Mouse (Mus musculus): ENCODE data around the gene Olfr461. TPM values are rescaled to one million over a fixed set of nuclear protein-coding genes. Genes with fewer than 3 reads are reported as not detected.

The Olfr461 gene
- polyA plus RNA-seq, 1 experiment, result not detected

DNA sequence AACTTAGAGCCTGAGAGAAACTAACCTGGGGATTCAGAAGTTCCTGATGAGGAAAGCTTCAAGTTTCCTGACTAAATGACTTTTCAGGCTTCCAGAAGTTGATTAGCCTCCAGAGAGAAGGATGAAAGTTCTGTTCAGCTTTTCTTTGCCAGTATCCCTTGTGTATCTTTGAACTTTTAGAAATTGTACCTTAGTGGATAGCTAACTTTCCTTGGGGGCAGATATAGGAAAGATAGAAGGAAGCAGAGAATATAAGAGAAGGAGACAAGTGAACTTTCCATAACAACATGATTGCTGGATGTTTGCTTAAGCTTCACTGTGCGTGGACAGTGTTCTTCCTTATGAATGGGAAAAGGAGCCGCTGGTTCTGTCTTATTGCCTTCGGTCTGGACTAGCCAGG is 14.3 kb upstream of the Olfr461 start, which contains the start of gene Olfr460:
Gene Olfr460, plus strand, starts transcription at position 301 of the 400 bp plus-strand sequence.
- no peaks in the 10 kb centered on the region for H3K27me3 ChIP-seq (ENCODE audit: control insufficient read depth, insufficient read depth, low read length)
- TF ChIP-seq CTCF (IDR thresholded peaks at IDR 0.05; ENCODE audit: borderline replicate concordance, insufficient read depth, low read depth, low read length) (no peak), POLR2A (IDR thresholded peaks at IDR 0.05; ENCODE audit: borderline replicate concordance, insufficient read depth, low read length) (no peak)
- no peaks in the 10 kb centered on the region for H3K4me1 ChIP-seq (ENCODE audit: control insufficient read depth, insufficient read depth, low read length)
- no peak for DNase-seq
- H3K27ac ChIP-seq (ENCODE audit: insufficient read depth, low read length), result no peak within 1 kb of the TSS
- 94% methylated on average over 3 of the region's 3 CpGs for WGBS
- no peak within 1 kb of the TSS for H3K4me3 ChIP-seq (replicated peaks; ENCODE audit: insufficient read depth, low read depth, low read length)

DNA sequence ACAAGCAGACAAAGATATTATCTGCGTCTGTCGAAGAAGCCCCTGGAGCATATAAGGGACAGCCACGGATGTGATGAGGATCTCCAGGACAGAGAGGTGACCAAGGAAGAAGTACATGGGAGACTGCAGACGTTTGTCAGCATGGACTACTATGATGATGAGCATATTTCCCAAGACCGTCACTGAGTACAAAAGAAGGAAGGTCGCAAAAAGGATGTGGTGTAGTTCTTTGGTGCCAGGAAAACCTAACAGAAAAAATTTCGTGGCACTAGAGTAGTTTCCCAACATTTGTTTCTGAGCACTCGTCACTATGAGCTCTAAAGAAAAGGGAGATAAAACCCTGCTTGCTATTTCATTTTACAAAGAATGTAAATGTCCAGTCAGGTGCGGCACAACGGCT is 10.2 kb downstream of the Olfr461 start:
- 79% methylated on average over 10 of the region's 10 CpGs for WGBS
- no peak overlapping the region for H3K27ac ChIP-seq (ENCODE audit: insufficient read depth, low read length)
- no peaks in the 10 kb centered on the region for H3K27me3 ChIP-seq (ENCODE audit: control insufficient read depth, insufficient read depth, low read length)
- TF ChIP-seq POLR2A (IDR thresholded peaks at IDR 0.05; ENCODE audit: borderline replicate concordance, insufficient read depth, low read length), result no peak
- no peak for TF ChIP-seq CTCF (IDR thresholded peaks at IDR 0.05; ENCODE audit: borderline replicate concordance, insufficient read depth, low read depth, low read length)
- H3K4me1 ChIP-seq (ENCODE audit: control insufficient read depth, insufficient read depth, low read length), result no peaks in the 10 kb centered on the region
- DNase-seq, result no peak
- H3K4me3 ChIP-seq (replicated peaks; ENCODE audit: insufficient read depth, low read depth, low read length), result no peak overlapping the region

DNA sequence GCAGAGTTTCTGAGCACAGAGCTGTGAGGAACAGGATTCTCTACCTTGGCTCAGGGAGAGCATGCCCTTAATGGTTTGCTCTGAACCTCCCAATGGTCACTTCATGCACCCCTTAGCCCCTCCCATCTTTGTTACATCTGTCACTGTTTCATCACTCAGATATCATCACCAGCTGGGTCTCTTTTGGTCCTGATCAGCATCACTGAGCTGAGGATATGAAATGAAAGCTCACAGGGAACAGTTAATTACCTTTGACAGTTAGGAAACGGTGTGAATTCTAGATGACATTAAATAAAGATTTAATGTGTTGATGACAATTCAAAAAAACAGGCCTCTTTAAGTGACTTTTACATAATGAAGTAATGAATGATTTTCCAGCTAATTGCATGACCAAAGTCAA is 35.4 kb downstream of the Olfr461 start, which contains the start of gene Prss37:
Gene Prss37, minus strand, starts transcription at position 101 of the 400 bp plus-strand sequence.
- DNase-seq, result no peak
- no peak within 1 kb of the TSS for H3K4me3 ChIP-seq (replicated peaks; ENCODE audit: insufficient read depth, low read depth, low read length)
- H3K27ac ChIP-seq (ENCODE audit: insufficient read depth, low read length), result no peak within 1 kb of the TSS
- H3K4me1 ChIP-seq (ENCODE audit: control insufficient read depth, insufficient read depth, low read length), result no peaks in the 10 kb centered on the region
- no peak for TF ChIP-seq POLR2A (IDR thresholded peaks at IDR 0.05; ENCODE audit: borderline replicate concordance, insufficient read depth, low read length)
- no peak for TF ChIP-seq CTCF (IDR thresholded peaks at IDR 0.05; ENCODE audit: borderline replicate concordance, insufficient read depth, low read depth, low read length)
- no peaks in the 10 kb centered on the region for H3K27me3 ChIP-seq (ENCODE audit: control insufficient read depth, insufficient read depth, low read length)
- 61% methylated on average over 1 of the region's 1 CpGs for WGBS

DNA sequence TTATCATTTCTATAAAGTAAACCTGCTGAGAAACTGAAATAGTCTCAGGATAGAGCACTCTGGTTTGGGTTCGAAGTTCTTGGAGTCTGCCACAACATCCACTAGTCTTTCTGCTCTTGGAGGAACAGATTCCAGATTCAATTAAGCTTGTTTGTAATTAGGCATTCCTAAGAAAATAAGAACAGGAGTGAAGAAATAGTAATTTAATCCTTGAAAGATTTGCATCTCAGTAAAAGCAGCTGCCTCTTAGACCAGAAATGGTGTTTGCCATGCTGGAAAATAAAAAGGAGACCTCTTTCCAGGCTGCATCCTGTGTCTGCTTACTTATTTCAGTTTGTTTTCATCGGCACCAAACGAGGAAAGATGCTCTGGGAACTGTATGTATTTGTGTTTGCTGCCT is 61.6 kb downstream of the Olfr461 start, which contains the start of gene Tas2r108:
Gene Tas2r108, plus strand, starts transcription at position 301 of the 400 bp plus-strand sequence.
- no peak for DNase-seq
- Histone ChIP-seq H3K27ac (ENCODE audit: insufficient read depth, low read length) (no peak within 1 kb of the TSS), H3K4me3 (replicated peaks; ENCODE audit: insufficient read depth, low read depth, low read length) (no peak within 1 kb of the TSS), H3K4me1 (ENCODE audit: control insufficient read depth, insufficient read depth, low read length) (no peaks in the 10 kb centered on the region), H3K27me3 (ENCODE audit: control insufficient read depth, insufficient read depth, low read length) (no peaks in the 10 kb centered on the region)
- 93% methylated on average over 3 of the region's 3 CpGs for WGBS
- TF ChIP-seq POLR2A (IDR thresholded peaks at IDR 0.05; ENCODE audit: borderline replicate concordance, insufficient read depth, low read length), result no peak
- no peak for TF ChIP-seq CTCF (IDR thresholded peaks at IDR 0.05; ENCODE audit: borderline replicate concordance, insufficient read depth, low read depth, low read length)

Other genes starting within 250 kb of the Olfr461 start
- gene Agk, start 229.9 kb downstream of the Olfr461 start, polyA plus RNA-seq (2012; rRNA removed), result 34.8 and 40.9 TPM in 2 replicates
- 64.6 and 67.0 TPM in 2 replicates for gene E330009J07Rik, start 118.9 kb downstream of the Olfr461 start, polyA plus RNA-seq (2012; rRNA removed)
- gene Wee2, start 116.0 kb downstream of the Olfr461 start, polyA plus RNA-seq (2012; rRNA removed), result 0.28 and 0.41 TPM in 2 replicates
- 44.5 and 47.0 TPM in 2 replicates for gene Ssbp1, start 83.7 kb downstream of the Olfr461 start, polyA plus RNA-seq (2012; rRNA removed)
- 0.36 TPM in 1 of 2 replicates, not detected in the other for gene Tas2r137, start 63.8 kb downstream of the Olfr461 start, polyA plus RNA-seq (2012; rRNA removed)
- 0.41 and 0.67 TPM in 2 replicates for gene Tas2r108, start 61.5 kb downstream of the Olfr461 start, polyA plus RNA-seq (2012; rRNA removed)
- gene Prss37, start 35.5 kb downstream of the Olfr461 start, polyA plus RNA-seq (2012; rRNA removed), result not detected in 2 replicates
- 0.16 and 0.23 TPM in 2 replicates for gene Olfr460, start 14.4 kb upstream of the Olfr461 start, polyA plus RNA-seq (2012; rRNA removed)
- gene Clec5a, start 30.8 kb upstream of the Olfr461 start, polyA plus RNA-seq (2012; rRNA removed), result 0.95 and 1.3 TPM in 2 replicates
- gene Tas2r138, start 58.3 kb upstream of the Olfr461 start, polyA plus RNA-seq (2012; rRNA removed), result not detected in 2 replicates
- gene Mgam, start 73.8 kb upstream of the Olfr461 start, polyA plus RNA-seq (2012; rRNA removed), result 0.08 TPM in 2 replicates